Mouse (Mus musculus) ES-Bruce4 (cell line): ENCODE measurements around the gene Gpr31b. TPM values are rescaled to one million over a fixed set of nuclear protein-coding genes. Genes with fewer than 3 reads are reported as not detected.
A peak's percentile ranks its signal among the peaks of the same experiment; 100 is the strongest.
"Not testable (repeated sequence)": the region's sequence is repeated elsewhere in the genome, so short reads cannot be mapped to it uniquely, and the experiment has no call there.

ENCODE experiments used
- H3K27ac ChIP-seq: 2 replicates; pipeline ENCODE4 v1.5.1; 2012; ENCODE audit warnings: low read length, inconsistent platforms; ENCODE audit not compliant: insufficient read depth
- H3K27me3 ChIP-seq: 2 replicates; pipeline ENCODE4 v1.6.1; 2012; ENCODE audit warnings: mild to moderate bottlenecking, low read length, inconsistent platforms; ENCODE audit not compliant: control insufficient read depth, poor library complexity, insufficient read depth, severe bottlenecking
- H3K36me3 ChIP-seq: 2 replicates; pipeline ENCODE4 v1.6.1; 2012; ENCODE audit warnings: inconsistent platforms, mild to moderate bottlenecking, low read length, moderate library complexity; ENCODE audit not compliant: control insufficient read depth, poor library complexity, insufficient read depth, severe bottlenecking
- H3K4me1 ChIP-seq: one replicate; pipeline ENCODE4 v1.8.1; 2011; ENCODE audit warnings: low read length; ENCODE audit not compliant: control insufficient read depth, insufficient read depth
- H3K4me3 ChIP-seq: 2 replicates; pipeline ENCODE4 v1.5.1; 2011; ENCODE audit warnings: low read depth, mild to moderate bottlenecking, low read length
- H3K9ac ChIP-seq: 2 replicates; pipeline ENCODE4 v1.6.1; 2012; ENCODE audit warnings: low read depth, mild to moderate bottlenecking, inconsistent platforms; ENCODE audit not compliant: poor library complexity, severe bottlenecking
- H3K9me3 ChIP-seq: replicated peaks from 2 replicates; pipeline ENCODE4 v1.6.1; 2012; ENCODE audit warnings: mild to moderate bottlenecking, low read length, inconsistent platforms; ENCODE audit not compliant: control insufficient read depth, poor library complexity, insufficient read depth, severe bottlenecking
- CTCF ChIP-seq: IDR thresholded peaks from one replicate; pipeline ENCODE4 v1.8.1; 2011; ENCODE audit warnings: low read depth, low read length
- POLR2A ChIP-seq: IDR thresholded peaks from one replicate; pipeline ENCODE4 v1.8.1; 2011; ENCODE audit warnings: low read length; ENCODE audit not compliant: insufficient read depth
- polyA plus RNA-seq: library from polyadenylated mRNA; stranded (reverse); fragments of >200 nt; gene quantifications from 2 replicates; pipeline ENCODE4 v1.2.4, GENCODE M21; 2011; ENCODE audit warnings: low read depth; ENCODE audit not compliant: missing spikeins, insufficient read depth, insufficient read length

The Gpr31b gene
- polyA plus RNA-seq, 1 experiment, result not detected

GRCm38 (mm10) chr17:13006984-13007383 lies 45.1 kb downstream of the Gpr31b start:
- H3K9me3 ChIP-seq, result no peaks in the 10 kb centered on the region
- no peak for TF ChIP-seq CTCF
- TF ChIP-seq POLR2A, result no peak
- H3K36me3 ChIP-seq, result peaks cover 9% of the 10 kb centered on the region
- peak overlapping the region; percentile 57; the same call in 1 of the 2 replicates for H3K4me3 ChIP-seq
- peak overlapping the region; percentile 35; the same call in 1 of the 2 replicates for H3K27ac ChIP-seq
- H3K9ac ChIP-seq, result peak overlapping the region; percentile 34
- no peaks in the 10 kb centered on the region for H3K27me3 ChIP-seq
- H3K4me1 ChIP-seq, result no peaks in the 10 kb centered on the region

GRCm38 (mm10) chr17:13006546-13006945 lies 45.5 kb downstream of the Gpr31b start, which contains the start of gene Sod2:
Gene Sod2, plus strand, starts transcription at chr17:13006846.
- not testable (repeated sequence) for H3K27me3 ChIP-seq, H3K36me3 ChIP-seq, H3K4me1 ChIP-seq, H3K9me3 ChIP-seq
- H3K4me3 ChIP-seq, result peak within 1 kb of the TSS; percentile 57
- peak within 1 kb of the TSS; percentile 34 for H3K9ac ChIP-seq
- peak within 1 kb of the TSS; percentile 35; the same call in 1 of the 2 replicates for H3K27ac ChIP-seq

- H3K9ac ChIP-seq, H3K9me3 ChIP-seq, H3K4me1 ChIP-seq, H3K27me3 ChIP-seq, H3K36me3 ChIP-seq, H3K4me3 ChIP-seq: not testable (repeated sequence)
- peak overlapping the region; percentile 86 for H3K27ac ChIP-seq
Measured at GRCm38 (mm10) chr17:13004436-13004835, 47.7 kb downstream of the Gpr31b start.

- H3K4me3 ChIP-seq, H3K27me3 ChIP-seq, H3K27ac ChIP-seq, H3K9me3 ChIP-seq, H3K4me1 ChIP-seq, H3K9ac ChIP-seq, H3K36me3 ChIP-seq: not testable (repeated sequence)
Measured at GRCm38 (mm10) chr17:13002243-13002642, 49.9 kb downstream of the Gpr31b start.

Other genes starting within 250 kb of the Gpr31b start
- 0.25 and 0.44 TPM in 2 replicates for gene Mas1, start 184.2 kb downstream of the Gpr31b start, polyA plus RNA-seq
- gene Mrgprh, start 176.3 kb downstream of the Gpr31b start, polyA plus RNA-seq, result not detected in 2 replicates
- 31.8 and 33.5 TPM in 2 replicates for gene Pnldc1, start 142.1 kb downstream of the Gpr31b start, polyA plus RNA-seq
- gene Tcp1, start 136.6 kb downstream of the Gpr31b start, polyA plus RNA-seq, result 618 and 673 TPM in 2 replicates
- gene Mrpl18, start 136.0 kb downstream of the Gpr31b start, polyA plus RNA-seq, result 63.7 and 71.6 TPM in 2 replicates
- 0.90 TPM in 1 of 2 replicates, not detected in the other for gene Acat3, start 111.7 kb downstream of the Gpr31b start, polyA plus RNA-seq
- 104 and 106 TPM in 2 replicates for gene Acat2, start 91.5 kb downstream of the Gpr31b start, polyA plus RNA-seq
- 122 and 132 TPM in 2 replicates for gene Wtap, start 58.1 kb downstream of the Gpr31b start, polyA plus RNA-seq
- 97.3 and 98.5 TPM in 2 replicates for gene Sod2, start 45.5 kb downstream of the Gpr31b start, polyA plus RNA-seq
- not detected in 2 replicates for gene Tcp10b, start 8.8 kb upstream of the Gpr31b start, polyA plus RNA-seq
- not detected in 2 replicates for gene Unc93a, start 79.5 kb upstream of the Gpr31b start, polyA plus RNA-seq
- not detected in 2 replicates for gene Smok2a, start 168.9 kb upstream of the Gpr31b start, polyA plus RNA-seq
- gene Smok2b, start 178.0 kb upstream of the Gpr31b start, polyA plus RNA-seq, result not detected in 2 replicates